Mouse (Mus musculus) liver, postnatal 0 days (tissue): ENCODE measurements at regions not wholly inside any gene's neighbourhood (a gene's known extent, or its start where the extent isn't known, plus 50 kb on each side); places are given as distances from the start of the nearest gene placed in this dataset.

Experiments
- CTCF ChIP-seq: sonication (generic); IDR thresholded peaks from 2 replicates; pipeline ENCODE4 v1.5.1; 2016; ENCODE audit warnings: antibody characterized with exemption, low read depth
- EP300 ChIP-seq: IDR thresholded peaks from 2 replicates; pipeline ENCODE4 v1.6.1; 2016; ENCODE audit warnings: antibody characterized with exemption, low read depth, mild to moderate bottlenecking

- TF ChIP-seq EP300 (no peak), CTCF (no peak)
Observed at GRCm38 (mm10) chr14:62198476-62199190, 93.8 kb upstream of the Rnaseh2b start.
